Mouse (Mus musculus) limb, embryonic 13.5 days (tissue): ENCODE data around the gene Clns1a. TPM values are rescaled to one million over a fixed set of nuclear protein-coding genes. Genes with fewer than 3 reads are reported as not detected.
A peak's percentile ranks its signal among the peaks of the same experiment; 100 is the strongest.

Experiments
- ATAC-seq: fragments of 200-750 bp; cut with Nextera tagmentation; 2 replicates; pipeline ENCODE4 v1.8.0; 2017; ENCODE audit warnings: low read depth, moderate number of reproducible peaks, moderate TSS enrichment; ENCODE audit not compliant: low FRiP score
- H3K27ac ChIP-seq: fragments of 300-500 bp; sonication (generic); 2 replicates; pipeline ENCODE4 v1.5.1; 2015; ENCODE audit warnings: inconsistent platforms, mild to moderate bottlenecking, moderate library complexity
- H3K27me3 ChIP-seq: fragments of 300-500 bp; sonication (generic); 2 replicates; pipeline ENCODE4 v1.6.1; 2015; ENCODE audit warnings: mild to moderate bottlenecking, inconsistent platforms
- H3K36me3 ChIP-seq: fragments of 300-500 bp; sonication (generic); 2 replicates; pipeline ENCODE4 v1.6.1; 2015; ENCODE audit warnings: inconsistent platforms, mild to moderate bottlenecking, moderate library complexity
- H3K4me1 ChIP-seq: fragments of 300-500 bp; sonication (generic); 2 replicates; pipeline ENCODE4 v1.6.1; 2015; ENCODE audit warnings: inconsistent platforms
- H3K4me2 ChIP-seq: fragments of 300-500 bp; sonication (generic); replicated peaks from 2 replicates; pipeline ENCODE4 v1.6.1; 2015; ENCODE audit warnings: inconsistent platforms, mild to moderate bottlenecking, moderate library complexity
- H3K4me3 ChIP-seq: fragments of 300-500 bp; sonication (generic); 2 replicates; pipeline ENCODE4 v1.5.1; 2015; ENCODE audit warnings: moderate library complexity, mild to moderate bottlenecking, inconsistent platforms
- H3K9ac ChIP-seq: fragments of 300-500 bp; sonication (generic); 2 replicates; pipeline ENCODE4 v1.6.1; 2015; ENCODE audit warnings: mild to moderate bottlenecking, inconsistent platforms
- H3K9me3 ChIP-seq: fragments of 300-500 bp; sonication (generic); 2 replicates; pipeline ENCODE4 v1.6.1; 2016; ENCODE audit warnings: inconsistent platforms
- WGBS: fragments of 180-500 bp; shearing (Covaris S2); methylation state at CpG from one replicate; pipeline ENCODE4 v1.1.7; 2015; 5-methylcytosine and 5-hydroxymethylcytosine counted together
- polyA plus RNA-seq: library from polyadenylated mRNA; unstranded; fragments of >200 nt; fragmentation: Nextera tagmentation; extraction: Ambion mirVana; gene quantifications from 2 replicates; pipeline ENCODE4 v1.2.1, GENCODE M21; 2015

The Clns1a gene
- polyA plus RNA-seq, 1 experiment from 2014 or later = 229 TPM

DNA sequence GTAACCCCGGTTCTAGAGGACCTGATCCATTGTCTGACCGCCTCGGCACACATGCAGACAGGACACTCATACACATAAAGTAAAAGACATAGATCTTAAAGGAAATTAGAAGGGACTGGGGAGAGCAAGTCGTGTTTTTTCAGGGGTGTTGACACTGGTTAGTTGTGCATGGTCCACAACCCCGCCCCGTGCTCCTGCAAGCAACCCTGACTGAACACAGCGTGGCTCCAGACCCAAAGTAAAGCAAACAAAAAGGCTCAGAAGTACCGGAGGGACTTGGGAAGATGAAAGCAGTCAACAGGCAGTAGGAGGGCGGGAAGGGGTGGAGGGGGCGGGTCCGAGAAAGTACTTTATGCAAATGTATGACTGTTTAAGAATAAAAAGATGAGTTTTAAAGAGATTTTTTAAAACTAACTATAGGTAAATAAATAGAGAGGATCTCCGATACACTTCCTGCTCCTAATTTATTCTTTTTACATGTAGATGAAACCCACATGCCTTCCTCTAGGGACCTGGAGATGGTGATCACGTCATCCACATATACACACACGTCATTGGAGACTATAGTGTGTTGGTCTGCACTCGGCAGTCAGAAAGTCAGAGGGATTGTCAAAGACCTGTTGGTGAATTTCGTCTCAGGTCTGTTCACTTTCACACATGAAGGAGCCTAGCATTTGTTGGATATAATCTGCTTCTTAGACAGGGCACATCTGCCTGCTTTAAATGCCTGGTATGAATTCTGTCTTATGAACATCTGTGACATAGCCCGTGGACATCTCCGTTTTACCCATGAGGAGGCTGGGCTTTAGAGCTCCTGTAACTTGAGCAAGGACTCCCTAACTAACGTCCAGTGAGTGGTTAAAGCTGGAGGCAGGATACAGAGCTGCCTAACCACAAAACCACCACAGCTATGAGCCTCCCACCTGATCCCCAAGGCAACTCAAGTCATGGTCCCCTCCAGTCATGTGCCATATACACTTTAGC lies 53.1 kb downstream of the Clns1a start:
- 0 out of 2 replicates have a peak, but pooled peaks cover 3% of the 10 kb centered on the region for H3K4me1 ChIP-seq
- H3K27me3 ChIP-seq = no peaks in the 10 kb centered on the region
- H3K4me3 ChIP-seq = no peak overlapping the region
- no peaks in the 10 kb centered on the region for H3K9me3 ChIP-seq
- H3K27ac ChIP-seq = no peak overlapping the region; the same call in 1 of the 2 replicates
- H3K9ac ChIP-seq = no peak overlapping the region
- ATAC-seq = no peak
- H3K36me3 ChIP-seq = no peaks in the 10 kb centered on the region
- WGBS = 42% methylated on average over 19 of the region's 19 CpGs
- H3K4me2 ChIP-seq = peak overlapping the region; percentile 31

DNA sequence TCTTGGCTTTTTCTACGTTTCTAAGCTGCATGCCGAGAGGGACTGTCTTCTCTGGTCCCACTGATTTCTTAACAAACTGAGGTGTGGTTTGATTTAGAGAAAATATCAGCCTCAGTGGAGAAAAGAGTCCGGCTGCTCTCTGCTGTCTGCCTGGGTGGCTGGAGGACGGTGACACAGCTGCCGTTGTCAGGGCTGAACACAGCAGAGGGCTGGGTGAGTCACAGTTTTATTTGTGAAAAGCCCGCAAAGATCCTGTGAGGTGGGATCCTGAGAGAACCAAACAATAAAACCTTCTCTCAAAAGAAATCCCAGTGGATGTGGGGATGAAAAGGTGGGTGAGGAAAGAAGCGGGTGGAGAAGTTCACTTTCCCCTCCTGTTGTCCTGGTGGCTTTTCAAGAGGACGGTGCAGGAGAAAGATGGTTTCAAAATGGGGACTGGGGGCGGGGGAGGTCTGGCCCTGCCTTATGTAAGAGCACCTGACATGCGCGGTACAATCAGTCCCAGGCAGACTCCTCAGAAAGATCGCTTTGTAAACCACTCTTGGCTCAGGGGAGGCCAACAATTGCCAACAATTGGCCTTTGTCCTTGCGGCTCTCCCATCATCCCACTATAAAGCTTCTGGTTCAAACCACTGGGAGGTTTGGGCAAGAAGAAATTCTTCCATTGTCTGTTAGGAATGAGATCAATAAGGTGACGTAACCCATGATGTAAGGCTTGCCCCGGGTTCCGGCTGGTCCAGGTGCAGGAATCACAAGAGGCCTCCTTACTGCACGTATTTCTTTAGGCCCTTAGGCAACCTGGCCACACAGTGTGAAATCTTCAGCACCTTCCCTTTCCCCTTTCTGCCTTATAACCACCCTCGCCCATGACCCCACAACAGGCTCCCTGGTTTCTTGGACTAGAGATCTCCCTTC lies 60.8 kb downstream of the Clns1a start:
- no peaks in the 10 kb centered on the region for H3K36me3 ChIP-seq
- H3K9ac ChIP-seq = no peak overlapping the region
- no peaks in the 10 kb centered on the region for H3K27me3 ChIP-seq
- no peak overlapping the region for H3K4me3 ChIP-seq
- no peak overlapping the region for H3K4me2 ChIP-seq
- ATAC-seq = no peak
- 67% methylated on average over 18 of the region's 18 CpGs for WGBS
- 0 out of 2 replicates have a peak, but pooled peaks cover 3% of the 10 kb centered on the region for H3K4me1 ChIP-seq
- no peaks in the 10 kb centered on the region for H3K9me3 ChIP-seq
- no peak overlapping the region for H3K27ac ChIP-seq

DNA sequence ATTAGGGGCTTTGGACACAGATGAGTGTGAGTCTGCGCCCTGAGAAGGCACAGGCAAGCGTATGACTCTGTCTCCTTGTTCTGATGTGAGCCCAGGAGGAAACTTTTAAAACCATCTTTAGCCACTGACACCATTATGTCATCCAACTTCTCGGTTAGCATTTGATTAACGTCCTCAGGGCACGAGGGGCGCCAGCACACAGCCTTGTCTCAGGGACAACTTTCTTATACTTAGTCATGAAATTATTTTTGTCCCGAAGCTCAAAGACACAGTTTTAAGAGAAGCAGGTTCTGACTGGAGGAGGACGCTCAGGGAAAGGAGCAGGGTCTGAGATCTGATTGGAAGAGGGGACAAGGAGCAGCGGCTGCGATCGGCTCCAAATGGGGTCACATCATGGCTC lies 68.2 kb downstream of the Clns1a start:
- Histone ChIP-seq H3K9ac (no peak overlapping the region), H3K36me3 (no peaks in the 10 kb centered on the region), H3K4me3 (no peak overlapping the region), H3K4me1 (0 out of 2 replicates have a peak, but pooled peaks cover 3% of the 10 kb centered on the region), H3K4me2 (no peak overlapping the region), H3K27me3 (no peaks in the 10 kb centered on the region), H3K9me3 (no peaks in the 10 kb centered on the region), H3K27ac (no peak overlapping the region)
- ATAC-seq = no peak
- WGBS = 76% methylated on average over 11 of the region's 11 CpGs

DNA sequence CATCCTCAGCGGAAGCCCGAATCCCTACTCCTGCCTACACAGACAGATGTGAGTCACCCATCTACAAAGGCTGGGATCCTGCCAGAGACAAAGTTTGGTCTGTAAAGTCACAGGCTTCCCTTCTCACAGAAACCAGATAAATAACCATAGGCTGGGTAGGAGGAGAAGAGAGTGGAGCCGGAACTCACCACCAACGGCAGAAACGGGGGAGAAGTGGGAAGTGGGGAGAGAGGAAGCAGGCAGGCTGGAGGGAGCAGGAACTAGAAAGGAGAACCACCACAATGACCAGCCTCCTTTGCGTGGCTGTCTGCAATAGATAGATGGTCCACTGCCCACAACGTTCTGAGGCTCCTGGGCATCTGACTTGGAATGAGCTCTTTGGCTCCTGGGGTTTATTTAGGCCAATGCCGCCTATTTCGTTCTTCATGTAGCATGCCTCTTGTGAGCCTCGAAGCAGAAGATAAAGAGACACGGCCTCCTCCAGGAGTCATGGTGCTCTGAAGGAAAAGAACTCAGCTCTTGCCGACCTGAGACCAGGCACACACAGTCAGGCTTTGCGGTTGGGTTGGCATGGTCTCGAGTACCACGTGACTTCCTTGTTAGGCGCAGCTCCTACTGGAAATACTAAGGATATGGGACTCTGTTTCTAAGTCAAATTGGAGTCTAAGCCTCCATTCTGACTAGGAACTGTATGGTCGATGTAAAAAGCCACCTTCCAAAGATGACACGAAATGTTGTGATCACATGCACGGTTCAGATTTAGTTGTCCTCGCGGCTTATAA lies 68.9 kb downstream of the Clns1a start:
- no peak for ATAC-seq

DNA sequence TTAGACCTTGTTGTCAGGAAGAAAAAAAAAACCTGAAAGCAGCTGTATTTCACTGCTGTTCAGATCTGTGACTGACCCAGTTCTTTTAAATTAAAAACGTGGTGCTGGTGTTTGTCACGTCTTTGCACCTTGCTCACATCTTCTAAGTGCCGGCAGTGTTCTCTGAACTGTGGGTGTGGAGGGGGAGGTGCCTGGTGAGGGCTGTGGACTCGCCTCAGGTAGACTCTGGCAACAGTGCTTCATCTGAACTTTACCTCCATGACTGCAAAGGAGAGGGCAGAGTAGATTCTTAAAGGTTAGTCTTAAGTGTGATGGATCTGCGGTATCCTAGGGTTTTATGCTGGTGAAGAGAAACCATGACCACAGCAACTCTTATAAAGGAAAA lies 69.5 kb downstream of the Clns1a start:
- Histone ChIP-seq H3K4me1 (0 out of 2 replicates have a peak, but pooled peaks cover 3% of the 10 kb centered on the region), H3K4me2 (no peak overlapping the region), H3K27ac (no peak overlapping the region), H3K4me3 (no peak overlapping the region), H3K27me3 (no peaks in the 10 kb centered on the region), H3K9ac (no peak overlapping the region), H3K36me3 (no peaks in the 10 kb centered on the region), H3K9me3 (no peaks in the 10 kb centered on the region)
- WGBS = 74% methylated on average over 5 of the region's 5 CpGs
- ATAC-seq = no peak

More for the DNA sequence above, 68.9 kb downstream of the Clns1a start:
- H3K36me3 ChIP-seq = no peaks in the 10 kb centered on the region
- WGBS = 87% methylated on average over 21 of the region's 21 CpGs
- H3K27me3 ChIP-seq = no peaks in the 10 kb centered on the region
- no peaks in the 10 kb centered on the region for H3K9me3 ChIP-seq
- no peak overlapping the region for H3K27ac ChIP-seq
- no peak overlapping the region for H3K9ac ChIP-seq
- no peak overlapping the region for H3K4me3 ChIP-seq
- H3K4me2 ChIP-seq = no peak overlapping the region
- H3K4me1 ChIP-seq = 0 out of 2 replicates have a peak, but pooled peaks cover 3% of the 10 kb centered on the region

DNA sequence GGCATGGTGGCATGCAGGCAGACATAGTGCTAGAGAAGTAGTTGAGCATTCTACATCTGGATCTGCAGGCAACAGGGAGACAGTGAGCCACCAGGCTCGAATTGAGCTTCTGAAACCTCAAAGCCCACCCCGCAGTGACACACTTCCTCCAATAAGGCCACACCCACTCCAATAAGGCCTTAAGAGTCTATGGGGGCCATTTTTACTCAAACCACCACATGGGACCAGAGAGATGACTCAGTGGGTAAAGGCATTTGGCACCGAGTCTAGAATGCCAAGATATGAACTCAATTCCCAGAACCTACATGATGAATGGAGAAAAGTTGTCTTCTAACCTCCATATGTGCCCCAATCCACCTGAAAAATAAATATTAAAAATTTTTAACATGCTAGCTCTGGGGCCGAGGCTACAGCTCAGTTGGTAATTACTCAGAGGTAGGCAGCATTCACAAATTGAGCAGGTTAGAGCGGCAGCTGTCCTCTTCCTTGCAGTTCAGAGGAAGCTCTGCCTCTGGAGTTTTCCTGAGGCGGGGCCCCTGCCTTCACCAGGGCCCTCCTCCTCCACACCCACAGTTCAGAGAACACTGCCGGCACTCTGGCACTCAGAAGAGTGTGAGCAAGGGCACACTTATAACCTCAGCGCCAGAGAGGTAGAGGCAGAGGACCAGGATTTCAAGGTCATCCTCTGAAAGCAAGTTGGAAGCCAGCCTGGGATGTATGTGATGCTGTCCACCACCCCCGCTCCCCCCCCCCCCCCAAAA lies 70.2 kb downstream of the Clns1a start:
- 69% methylated on average over 9 of the region's 9 CpGs for WGBS
- no peak overlapping the region for H3K9ac ChIP-seq
- ATAC-seq = no peak
- no peaks in the 10 kb centered on the region for H3K4me1 ChIP-seq
- H3K4me3 ChIP-seq = no peak overlapping the region
- H3K9me3 ChIP-seq = no peaks in the 10 kb centered on the region
- no peaks in the 10 kb centered on the region for H3K27me3 ChIP-seq
- H3K27ac ChIP-seq = no peak overlapping the region
- no peak overlapping the region for H3K4me2 ChIP-seq
- no peaks in the 10 kb centered on the region for H3K36me3 ChIP-seq

DNA sequence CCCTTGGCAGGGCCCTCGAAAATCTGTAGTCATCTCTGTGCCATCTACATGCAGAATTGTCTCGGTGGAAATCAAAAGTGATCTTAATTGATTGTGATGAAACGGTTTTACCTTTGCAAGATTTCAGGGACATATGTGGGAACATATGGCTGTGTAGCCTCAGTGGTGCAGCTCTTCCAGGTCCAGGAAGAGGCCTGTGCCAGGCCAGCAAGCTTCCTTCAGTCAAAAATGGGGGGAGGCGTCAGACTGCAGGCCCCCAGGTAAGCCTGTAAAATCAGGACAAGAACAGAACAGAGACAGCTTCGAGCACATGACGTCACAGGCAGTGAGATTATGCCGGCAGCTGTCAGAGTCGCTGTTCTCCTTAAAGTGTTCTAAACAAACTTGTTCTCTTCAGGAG lies 71.4 kb downstream of the Clns1a start:
- Histone ChIP-seq H3K27me3 (no peaks in the 10 kb centered on the region), H3K4me2 (no peak overlapping the region), H3K9ac (no peak overlapping the region), H3K27ac (no peak overlapping the region), H3K9me3 (no peaks in the 10 kb centered on the region), H3K4me1 (no peaks in the 10 kb centered on the region), H3K36me3 (no peaks in the 10 kb centered on the region), H3K4me3 (no peak overlapping the region)
- WGBS = 78% methylated on average over 8 of the region's 8 CpGs
- ATAC-seq = no peak

DNA sequence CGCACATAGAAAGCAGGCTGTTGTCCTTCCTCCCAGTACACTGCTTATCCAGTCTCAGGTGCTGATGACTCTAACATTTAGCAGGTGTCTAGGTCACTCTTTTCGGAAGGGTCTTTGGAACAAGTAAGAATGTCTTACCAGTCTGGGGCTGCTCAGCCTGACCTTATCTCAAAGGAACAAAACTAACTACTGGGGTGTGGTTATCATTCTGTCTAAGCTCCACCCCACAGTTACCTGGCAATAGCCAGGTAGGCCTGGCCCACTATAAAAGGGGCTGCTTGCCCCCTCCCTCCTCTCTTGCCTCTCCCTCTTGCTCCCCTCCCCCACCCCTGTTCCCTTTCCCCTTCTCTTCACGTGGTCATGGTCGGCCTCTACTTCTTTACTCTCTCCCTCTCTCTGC lies 72.6 kb downstream of the Clns1a start:
- WGBS = 74% methylated on average over 4 of the region's 4 CpGs
- no peaks in the 10 kb centered on the region for H3K27me3 ChIP-seq
- no peak overlapping the region for H3K4me2 ChIP-seq
- H3K9ac ChIP-seq = no peak overlapping the region
- no peak overlapping the region for H3K4me3 ChIP-seq
- H3K27ac ChIP-seq = no peak overlapping the region
- H3K9me3 ChIP-seq = no peaks in the 10 kb centered on the region
- H3K4me1 ChIP-seq = no peaks in the 10 kb centered on the region
- no peak for ATAC-seq
- H3K36me3 ChIP-seq = no peaks in the 10 kb centered on the region

Other genes starting within 250 kb of the Clns1a start
- gene Kctd14, start 245.3 kb upstream of the Clns1a start, polyA plus RNA-seq = 4.5 and 5.5 TPM in 2 replicates
- gene Ints4, start 215.7 kb upstream of the Clns1a start, polyA plus RNA-seq = 52.9 and 57.3 TPM in 2 replicates
- gene Aamdc, start 117.1 kb upstream of the Clns1a start, polyA plus RNA-seq = 82.3 and 86.6 TPM in 2 replicates
- gene Rsf1, start 116.7 kb upstream of the Clns1a start, polyA plus RNA-seq = 31.1 and 32.1 TPM in 2 replicates
- gene Aqp11, start 41.7 kb downstream of the Clns1a start, polyA plus RNA-seq = 2.7 and 3.8 TPM in 2 replicates
- 22.5 and 22.8 TPM in 2 replicates for gene Pak1, start 91.9 kb downstream of the Clns1a start, polyA plus RNA-seq
- gene Gdpd4, start 223.3 kb downstream of the Clns1a start, polyA plus RNA-seq = not detected in 2 replicates